Mouse (Mus musculus) lung, adult 2 months (tissue): Measurements from ENCODE around the gene Pcbd2.

Experiments used
- CTCF ChIP-seq: fragments of 200-500 bp; IDR thresholded peaks from 2 replicates; pipeline ENCODE4 v1.5.1; 2011; ENCODE audit warnings: mild to moderate bottlenecking, low read length, control low read depth; ENCODE audit not compliant: insufficient read depth
- POLR2A ChIP-seq: fragments of 200-500 bp; IDR thresholded peaks from 2 replicates; pipeline ENCODE4 v1.6.1; 2011; ENCODE audit warnings: low read depth, mild to moderate bottlenecking, control low read depth, low read length, borderline replicate concordance; ENCODE audit errors: extremely low read depth

- TF ChIP-seq CTCF = no peak
- TF ChIP-seq POLR2A = no peak
Observed at GRCm38 (mm10) chr13:55809707-55810106, 82.5 kb downstream of the Pcbd2 start.
